Mouse (Mus musculus) spleen, adult 2 months (tissue): ENCODE measurements at regions not wholly inside any gene's neighbourhood (a gene's known extent, or its start where the extent isn't known, plus 50 kb on each side); places are given as distances from the start of the nearest gene placed in this dataset.

Experiments
- DNase-seq, 2 experiments: peaks; one replicate each; pipeline versions ENCODE4 v3.0.0 to v3.0.0-alpha.2; 2012 to 2021; ENCODE audit warnings: low spot score in 2 of 2, low read depth in 1 of 2
- H3K27ac ChIP-seq: fragments of 200-500 bp; 2 replicates; pipeline ENCODE4 v1.5.1; 2012; ENCODE audit warnings: low read length, inconsistent platforms; ENCODE audit not compliant: insufficient read depth
- H3K27me3 ChIP-seq: fragments of 200-500 bp; 2 replicates; pipeline ENCODE4 v1.6.1; 2012; ENCODE audit warnings: mild to moderate bottlenecking, moderate library complexity, low read length, inconsistent platforms; ENCODE audit not compliant: control insufficient read depth, insufficient read depth
- H3K36me3 ChIP-seq: fragments of 200-500 bp; 2 replicates; pipeline ENCODE4 v1.6.1; 2012; ENCODE audit warnings: mild to moderate bottlenecking, low read length, inconsistent platforms; ENCODE audit not compliant: control insufficient read depth, insufficient read depth
- H3K4me1 ChIP-seq: fragments of 200-500 bp; 2 replicates; pipeline ENCODE4 v1.6.1; 2011; ENCODE audit warnings: inconsistent platforms; ENCODE audit not compliant: control insufficient read depth, insufficient read depth, insufficient read length
- H3K4me3 ChIP-seq: fragments of 200-500 bp; 2 replicates; pipeline ENCODE4 v1.5.1; 2011; ENCODE audit warnings: mild to moderate bottlenecking, inconsistent platforms; ENCODE audit not compliant: insufficient read depth, insufficient read length; ENCODE audit errors: extremely low read depth
- CTCF ChIP-seq: fragments of 200-500 bp; IDR thresholded peaks from 2 replicates; pipeline ENCODE4 v1.5.1; 2011; ENCODE audit warnings: mild to moderate bottlenecking, inconsistent platforms; ENCODE audit not compliant: insufficient read depth, insufficient read length, insufficient replicate concordance; ENCODE audit errors: extremely low read depth
- POLR2A ChIP-seq: fragments of 200-500 bp; IDR thresholded peaks from 2 replicates; pipeline ENCODE4 v1.6.1; 2011; ENCODE audit warnings: low read depth, low read length, inconsistent platforms
- WGBS: fragments of 180-500 bp; shearing (Covaris S2); methylation state at CpG from one replicate; pipeline ENCODE4 v1.1.7; 2018; 5-methylcytosine and 5-hydroxymethylcytosine counted together

DNA sequence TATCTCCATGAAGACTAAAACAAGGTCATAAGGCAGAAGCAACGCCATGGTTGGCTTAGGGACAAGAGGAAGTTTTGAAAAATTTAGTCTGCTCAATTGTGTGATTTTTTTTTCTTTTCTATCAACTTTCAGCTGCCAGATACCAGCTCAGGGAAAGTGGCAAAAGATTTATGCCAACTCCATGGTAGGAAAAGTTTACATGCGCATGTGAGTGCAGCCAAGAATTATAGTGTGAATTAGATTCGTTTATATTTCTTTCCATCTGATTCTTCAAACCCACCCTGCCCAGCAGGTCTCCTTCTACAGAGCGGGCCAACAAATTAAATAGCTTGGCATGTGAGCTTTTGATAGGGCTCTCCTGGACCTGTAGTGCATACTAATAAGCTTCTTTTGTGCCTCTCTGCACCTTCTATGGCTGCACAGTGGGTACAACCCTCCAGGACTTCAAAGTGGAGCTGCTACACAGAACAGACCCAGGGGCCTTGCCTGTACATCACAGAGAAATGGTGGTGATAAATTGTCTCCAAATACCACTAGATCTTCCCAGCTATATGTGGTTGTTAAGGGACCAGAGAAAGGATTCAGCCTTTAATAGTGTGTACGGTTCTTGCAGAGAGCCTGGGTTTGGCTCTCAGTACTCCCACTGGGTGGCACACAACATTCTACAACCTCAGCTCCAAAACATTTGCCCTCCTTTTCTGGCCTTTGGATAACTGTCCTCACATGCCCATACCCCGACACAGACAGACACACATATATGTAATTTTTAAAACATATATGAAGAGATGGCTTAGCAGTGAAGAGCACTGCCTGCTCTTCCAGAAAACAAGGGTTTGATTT lies 135.0 kb downstream of the Basp1 start:
- WGBS: 85% methylated on average over 6 of the region's 6 CpGs
- no peaks in the 10 kb centered on the region for H3K36me3 ChIP-seq
- no peak overlapping the region for H3K4me3 ChIP-seq
- H3K4me1 ChIP-seq: no peaks in the 10 kb centered on the region
- no peak overlapping the region for H3K27ac ChIP-seq
- no peak for DNase-seq
- no peaks in the 10 kb centered on the region for H3K27me3 ChIP-seq
- TF ChIP-seq CTCF (no peak), POLR2A (no peak)

DNA sequence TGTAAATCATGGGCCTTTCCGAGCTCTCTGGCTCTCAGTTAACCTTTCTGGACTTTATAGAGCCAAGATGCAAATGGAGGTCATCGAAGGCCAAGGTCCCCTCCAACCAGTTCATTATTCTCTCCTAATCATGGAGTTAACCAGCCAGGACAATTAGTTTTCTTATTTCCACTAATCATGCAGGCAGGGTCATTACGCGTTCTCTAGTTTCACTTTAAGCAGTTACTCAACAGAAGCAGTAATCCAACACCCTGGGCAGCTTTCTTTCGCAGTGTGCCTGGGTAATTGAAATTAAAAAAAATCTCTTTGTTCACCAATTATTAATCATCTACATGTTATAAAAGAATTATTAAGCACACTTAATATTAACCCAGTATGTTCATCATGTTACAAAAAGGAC lies 137.3 kb downstream of the Basp1 start:
- Histone ChIP-seq H3K27me3 (no peaks in the 10 kb centered on the region), H3K27ac (no peak overlapping the region), H3K4me3 (no peak overlapping the region), H3K4me1 (no peaks in the 10 kb centered on the region), H3K36me3 (no peaks in the 10 kb centered on the region)
- TF ChIP-seq CTCF: no peak
- no peak for TF ChIP-seq POLR2A
- DNase-seq: no peak
- WGBS: 95% methylated on average over 5 of the region's 5 CpGs

GRCm38 (mm10) chr15:25271886-25272285 lies 141.7 kb downstream of the Basp1 start:
- TF ChIP-seq POLR2A (no peak), CTCF (no peak)
- no peaks in the 10 kb centered on the region for H3K36me3 ChIP-seq
- no peak overlapping the region for H3K27ac ChIP-seq
- no peak for DNase-seq
- WGBS: 82% methylated on average over 5 of the region's 5 CpGs
- H3K4me1 ChIP-seq: peaks cover 3% of the 10 kb centered on the region; the same call in 1 of the 2 replicates
- no peak overlapping the region for H3K4me3 ChIP-seq
- H3K27me3 ChIP-seq: no peaks in the 10 kb centered on the region

DNA sequence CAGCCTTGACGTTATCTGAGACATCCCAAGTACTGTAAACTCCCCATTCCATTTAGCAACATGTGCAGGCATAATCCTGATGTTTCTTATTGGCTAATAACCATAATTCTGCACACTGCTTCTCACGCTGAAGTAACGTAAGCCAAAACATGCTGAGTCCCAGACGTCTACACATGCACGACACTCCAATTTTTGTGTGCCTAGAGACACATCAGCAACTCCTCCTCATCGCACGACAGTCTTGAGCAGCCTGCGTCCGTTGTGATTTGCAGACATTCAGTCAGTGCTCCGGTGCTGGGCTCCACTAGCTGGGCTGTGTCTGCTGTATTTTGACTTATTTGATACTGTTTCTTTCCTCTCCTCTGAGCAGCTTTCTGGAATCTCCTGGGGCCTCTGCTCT lies 143.2 kb downstream of the Basp1 start:
- no peak for TF ChIP-seq CTCF
- no peak for TF ChIP-seq POLR2A
- Histone ChIP-seq H3K27me3 (no peaks in the 10 kb centered on the region), H3K36me3 (no peaks in the 10 kb centered on the region), H3K4me3 (no peak overlapping the region), H3K4me1 (peaks cover 3% of the 10 kb centered on the region; the same call in 1 of the 2 replicates), H3K27ac (no peak overlapping the region)
- WGBS: 90% methylated on average over 10 of the region's 10 CpGs
- DNase-seq: no peak

- DNase-seq: peak in 1 of 2 experiments; percentile 47
- Histone ChIP-seq H3K36me3 (no peaks in the 10 kb centered on the region), H3K27me3 (no peaks in the 10 kb centered on the region), H3K4me1 (peaks cover 3% of the 10 kb centered on the region; the same call in 1 of the 2 replicates), H3K27ac (peak overlapping the region; percentile 49), H3K4me3 (no peak overlapping the region)
- WGBS: 13% methylated on average over 12 of the region's 12 CpGs
- TF ChIP-seq CTCF: no peak
- TF ChIP-seq POLR2A: no peak
These were observed 144.1 kb downstream of the Basp1 start for GRCm38 (mm10) chr15:25269345-25269996.

- Histone ChIP-seq H3K4me1 (peaks cover 3% of the 10 kb centered on the region; the same call in 1 of the 2 replicates), H3K27me3 (no peaks in the 10 kb centered on the region), H3K27ac (no peak overlapping the region), H3K36me3 (no peaks in the 10 kb centered on the region), H3K4me3 (no peak overlapping the region)
- 82% methylated on average over 2 of the region's 2 CpGs for WGBS
- TF ChIP-seq POLR2A (no peak), CTCF (no peak)
- no peak for DNase-seq
These were observed 145.1 kb downstream of the Basp1 start for GRCm38 (mm10) chr15:25268436-25268835.

DNA sequence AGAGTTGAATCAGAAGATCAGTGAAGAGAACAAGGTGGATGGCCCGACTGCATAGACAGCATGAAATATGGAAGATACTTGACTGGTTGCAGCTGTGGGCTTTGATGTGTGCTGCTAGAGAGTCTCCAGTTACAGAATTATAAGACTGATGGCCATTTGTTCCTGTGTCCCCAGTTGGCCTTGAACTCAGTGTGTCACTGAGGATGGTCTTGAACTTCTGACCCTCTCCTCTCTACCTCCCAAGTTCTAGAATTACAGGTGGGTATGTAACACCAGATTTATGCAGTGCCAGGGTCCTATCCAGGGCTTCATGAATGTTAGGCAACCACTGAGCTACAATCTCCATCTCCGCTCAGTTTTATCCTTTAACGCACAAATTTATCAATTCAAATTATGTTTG lies 146.1 kb downstream of the Basp1 start:
- Histone ChIP-seq H3K27ac (no peak overlapping the region), H3K27me3 (no peaks in the 10 kb centered on the region)
- TF ChIP-seq CTCF: no peak
- no peak for TF ChIP-seq POLR2A

More for the DNA sequence above, 146.1 kb downstream of the Basp1 start:
- DNase-seq: no peak
- H3K36me3 ChIP-seq: no peaks in the 10 kb centered on the region
- no peak overlapping the region for H3K4me3 ChIP-seq
- H3K4me1 ChIP-seq: peaks cover 3% of the 10 kb centered on the region; the same call in 1 of the 2 replicates
- 97% methylated on average over 3 of the region's 3 CpGs for WGBS
